Mouse (Mus musculus) stomach, embryonic 15.5 days (tissue): Measurements from ENCODE around the gene Nnmt. TPM values are rescaled to one million over a fixed set of nuclear protein-coding genes. Genes with fewer than 3 reads are reported as not detected.

Source experiments
- ATAC-seq: fragments of 200-750 bp; cut with Nextera tagmentation; 2 replicates; pipeline ENCODE4 v1.8.0; 2017; ENCODE audit warnings: low read depth, moderate number of reproducible peaks, moderate TSS enrichment; ENCODE audit not compliant: insufficient read depth, low FRiP score
- H3K27ac ChIP-seq: fragments of 300-500 bp; sonication (generic); 2 replicates; pipeline ENCODE4 v1.5.1; 2015; ENCODE audit warnings: mild to moderate bottlenecking, inconsistent platforms
- H3K27me3 ChIP-seq: fragments of 300-500 bp; sonication (generic); replicated peaks from 2 replicates; pipeline ENCODE4 v1.6.1; 2015; ENCODE audit warnings: inconsistent platforms
- H3K36me3 ChIP-seq: fragments of 300-500 bp; sonication (generic); 2 replicates; pipeline ENCODE4 v1.6.1; 2015; ENCODE audit warnings: inconsistent platforms
- H3K4me1 ChIP-seq: fragments of 300-500 bp; sonication (generic); 2 replicates; pipeline ENCODE4 v1.6.1; 2015; ENCODE audit warnings: inconsistent platforms
- H3K4me2 ChIP-seq: fragments of 300-500 bp; sonication (generic); 2 replicates; pipeline ENCODE4 v1.6.1; 2015; ENCODE audit warnings: mild to moderate bottlenecking, inconsistent platforms
- H3K4me3 ChIP-seq: fragments of 300-500 bp; sonication (generic); replicated peaks from 2 replicates; pipeline ENCODE4 v1.5.1; 2015; ENCODE audit warnings: inconsistent platforms
- H3K9ac ChIP-seq: fragments of 300-500 bp; sonication (generic); 2 replicates; pipeline ENCODE4 v1.6.1; 2015; ENCODE audit warnings: inconsistent platforms
- H3K9me3 ChIP-seq: fragments of 300-500 bp; sonication (generic); 2 replicates; pipeline ENCODE4 v1.6.1; 2016; ENCODE audit warnings: inconsistent platforms
- WGBS: fragments of 180-500 bp; shearing (Covaris S2); methylation state at CpG from one replicate; pipeline ENCODE4 v1.1.7; 2015; 5-methylcytosine and 5-hydroxymethylcytosine counted together
- polyA plus RNA-seq: library from polyadenylated mRNA; unstranded; fragments of >200 nt; fragmentation: Nextera tagmentation; extraction: Ambion mirVana; gene quantifications from 2 replicates; pipeline ENCODE4 v1.2.1, GENCODE M21; 2015

The Nnmt gene
- polyA plus RNA-seq, 1 experiment from 2014 or later = 3.5 TPM

GRCm38 (mm10) chr9:48646251-48646650, 41.3 kb upstream of the Nnmt start:
- WGBS = 25% methylated on average over 4 of the region's 4 CpGs
- Histone ChIP-seq H3K9me3 (no peaks in the 10 kb centered on the region), H3K9ac (no peak overlapping the region), H3K27me3 (peaks cover 6% of the 10 kb centered on the region; the same call in 1 of the 2 replicates), H3K4me3 (no peak overlapping the region), H3K4me1 (peaks cover 13% of the 10 kb centered on the region), H3K36me3 (no peaks in the 10 kb centered on the region), H3K4me2 (no peak overlapping the region), H3K27ac (no peak overlapping the region)
- ATAC-seq = no peak

GRCm38 (mm10) chr9:48645648-48646126, 40.7 kb upstream of the Nnmt start:
- Histone ChIP-seq H3K4me1 (peaks cover 13% of the 10 kb centered on the region), H3K36me3 (no peaks in the 10 kb centered on the region), H3K4me3 (no peak overlapping the region), H3K9ac (no peak overlapping the region), H3K27me3 (peaks cover 6% of the 10 kb centered on the region; the same call in 1 of the 2 replicates), H3K27ac (no peak overlapping the region), H3K4me2 (no peak overlapping the region), H3K9me3 (no peaks in the 10 kb centered on the region)
- ATAC-seq = no peak
- WGBS = 56% methylated on average over 4 of the region's 4 CpGs

GRCm38 (mm10) chr9:48644926-48645647, 40.1 kb upstream of the Nnmt start:
- H3K4me1 ChIP-seq = peaks cover 13% of the 10 kb centered on the region
- WGBS = 45% methylated on average over 13 of the region's 13 CpGs
- ATAC-seq = no peak

GRCm38 (mm10) chr9:48644376-48644775, 39.4 kb upstream of the Nnmt start:
- Histone ChIP-seq H3K9ac (no peak overlapping the region), H3K9me3 (no peaks in the 10 kb centered on the region), H3K36me3 (no peaks in the 10 kb centered on the region), H3K4me2 (no peak overlapping the region), H3K27me3 (peaks cover 6% of the 10 kb centered on the region; the same call in 1 of the 2 replicates), H3K27ac (no peak overlapping the region), H3K4me1 (peaks cover 10% of the 10 kb centered on the region), H3K4me3 (no peak overlapping the region)
- 81% methylated on average over 3 of the region's 3 CpGs for WGBS
- ATAC-seq = no peak

More at GRCm38 (mm10) chr9:48644926-48645647, 40.1 kb upstream of the Nnmt start:
- H3K27ac ChIP-seq = no peak overlapping the region
- no peak overlapping the region for H3K9ac ChIP-seq
- H3K4me2 ChIP-seq = no peak overlapping the region
- no peaks in the 10 kb centered on the region for H3K36me3 ChIP-seq
- H3K4me3 ChIP-seq = no peak overlapping the region
- no peaks in the 10 kb centered on the region for H3K9me3 ChIP-seq
- H3K27me3 ChIP-seq = peaks cover 6% of the 10 kb centered on the region; the same call in 1 of the 2 replicates

- ATAC-seq = no peak
- Histone ChIP-seq H3K27me3 (no peaks in the 10 kb centered on the region), H3K4me1 (no peaks in the 10 kb centered on the region), H3K9ac (no peak overlapping the region), H3K4me3 (no peak overlapping the region), H3K27ac (no peak overlapping the region), H3K36me3 (no peaks in the 10 kb centered on the region), H3K4me2 (no peak overlapping the region), H3K9me3 (no peaks in the 10 kb centered on the region)
- 92% methylated on average over 8 of the region's 8 CpGs for WGBS
Observed at GRCm38 (mm10) chr9:48641636-48642035, 36.7 kb upstream of the Nnmt start.

- Histone ChIP-seq H3K9me3 (no peaks in the 10 kb centered on the region), H3K9ac (no peak overlapping the region), H3K4me3 (no peak overlapping the region), H3K4me1 (no peaks in the 10 kb centered on the region), H3K27ac (no peak overlapping the region), H3K36me3 (no peaks in the 10 kb centered on the region), H3K4me2 (no peak overlapping the region), H3K27me3 (no peaks in the 10 kb centered on the region)
- WGBS = 69% methylated on average over 8 of the region's 8 CpGs
- no peak for ATAC-seq
Observed at GRCm38 (mm10) chr9:48640881-48641280, 35.9 kb upstream of the Nnmt start.

GRCm38 (mm10) chr9:48638176-48638803, 33.3 kb upstream of the Nnmt start:
- H3K27ac ChIP-seq = no peak overlapping the region
- H3K36me3 ChIP-seq = no peaks in the 10 kb centered on the region
- ATAC-seq = no peak
- WGBS = 60% methylated on average over 15 of the region's 15 CpGs
- H3K4me2 ChIP-seq = no peak overlapping the region
- no peaks in the 10 kb centered on the region for H3K4me1 ChIP-seq
- H3K27me3 ChIP-seq = no peaks in the 10 kb centered on the region
- no peak overlapping the region for H3K4me3 ChIP-seq
- no peaks in the 10 kb centered on the region for H3K9me3 ChIP-seq
- H3K9ac ChIP-seq = no peak overlapping the region

GRCm38 (mm10) chr9:48637161-48637560, 32.2 kb upstream of the Nnmt start:
- Histone ChIP-seq H3K4me3 (no peak overlapping the region), H3K27ac (no peak overlapping the region), H3K27me3 (no peaks in the 10 kb centered on the region), H3K9me3 (no peaks in the 10 kb centered on the region), H3K4me2 (no peak overlapping the region), H3K4me1 (no peaks in the 10 kb centered on the region), H3K36me3 (no peaks in the 10 kb centered on the region), H3K9ac (no peak overlapping the region)
- WGBS = 88% methylated on average over 7 of the region's 7 CpGs
- ATAC-seq = no peak

GRCm38 (mm10) chr9:48635576-48636350, 30.8 kb upstream of the Nnmt start:
- no peak overlapping the region for H3K27ac ChIP-seq
- no peaks in the 10 kb centered on the region for H3K27me3 ChIP-seq
- 0 out of 2 replicates have a peak overlapping the region, but pooled peaks have one; percentile 14 for H3K4me2 ChIP-seq
- no peak overlapping the region for H3K4me3 ChIP-seq
- no peaks in the 10 kb centered on the region for H3K9me3 ChIP-seq
- H3K9ac ChIP-seq = no peak overlapping the region
- H3K4me1 ChIP-seq = no peaks in the 10 kb centered on the region
- ATAC-seq = no peak
- no peaks in the 10 kb centered on the region for H3K36me3 ChIP-seq
- WGBS = 32% methylated on average over 18 of the region's 18 CpGs

GRCm38 (mm10) chr9:48633147-48633546, 28.2 kb upstream of the Nnmt start:
- 81% methylated on average over 6 of the region's 6 CpGs for WGBS
- no peak overlapping the region for H3K27ac ChIP-seq
- H3K27me3 ChIP-seq = no peaks in the 10 kb centered on the region
- no peak overlapping the region for H3K9ac ChIP-seq
- no peak for ATAC-seq
- no peaks in the 10 kb centered on the region for H3K36me3 ChIP-seq
- H3K4me2 ChIP-seq = no peak overlapping the region
- no peaks in the 10 kb centered on the region for H3K4me1 ChIP-seq
- no peaks in the 10 kb centered on the region for H3K9me3 ChIP-seq
- no peak overlapping the region for H3K4me3 ChIP-seq

- Histone ChIP-seq H3K4me1 (0 out of 2 replicates have a peak, but pooled peaks cover 6% of the 10 kb centered on the region), H3K36me3 (no peaks in the 10 kb centered on the region), H3K4me3 (no peak overlapping the region), H3K27me3 (no peaks in the 10 kb centered on the region), H3K4me2 (no peak overlapping the region), H3K9me3 (no peaks in the 10 kb centered on the region), H3K27ac (no peak overlapping the region), H3K9ac (no peak overlapping the region)
- 87% methylated on average over 1 of the region's 1 CpGs for WGBS
- ATAC-seq = no peak
Observed at GRCm38 (mm10) chr9:48619268-48619667, 14.3 kb upstream of the Nnmt start.

- H3K9me3 ChIP-seq = no peaks in the 10 kb centered on the region
- 27% methylated on average over 6 of the region's 6 CpGs for WGBS
- no peak overlapping the region for H3K4me3 ChIP-seq
- ATAC-seq = no peak
- H3K27ac ChIP-seq = no peak overlapping the region
- H3K4me2 ChIP-seq = peak overlapping the region; percentile 20; the same call in 1 of the 2 replicates
- no peaks in the 10 kb centered on the region for H3K36me3 ChIP-seq
- 0 out of 2 replicates have a peak, but pooled peaks cover 6% of the 10 kb centered on the region for H3K4me1 ChIP-seq
- no peaks in the 10 kb centered on the region for H3K27me3 ChIP-seq
- no peak overlapping the region for H3K9ac ChIP-seq
Observed at GRCm38 (mm10) chr9:48618589-48618988, 13.6 kb upstream of the Nnmt start.
